Mouse (Mus musculus) heart, postnatal 10 days (tissue): ENCODE measurements around the gene Nacc2. TPM values are rescaled to one million over a fixed set of nuclear protein-coding genes. Genes with fewer than 3 reads are reported as not detected.

Experiments used
- DNase-seq, 2 experiments: peaks; one replicate each; pipeline ENCODE4 v3.0.0; 2021
- intact Hi-C: fragments of 180-260 bp; cut with DNase I; formaldehyde crosslinking; loops from one replicate; pipeline ENCODE4 v1.15.1; 2025
- total RNA-seq, 2 experiments: library from RNA; stranded (reverse); gene quantifications; 2 replicates each; pipeline ENCODE4 v1.2.3; 2021

The Nacc2 gene
- total RNA-seq, 2 experiments from 2014 or later: 12.2 to 15.9 TPM

DNA sequence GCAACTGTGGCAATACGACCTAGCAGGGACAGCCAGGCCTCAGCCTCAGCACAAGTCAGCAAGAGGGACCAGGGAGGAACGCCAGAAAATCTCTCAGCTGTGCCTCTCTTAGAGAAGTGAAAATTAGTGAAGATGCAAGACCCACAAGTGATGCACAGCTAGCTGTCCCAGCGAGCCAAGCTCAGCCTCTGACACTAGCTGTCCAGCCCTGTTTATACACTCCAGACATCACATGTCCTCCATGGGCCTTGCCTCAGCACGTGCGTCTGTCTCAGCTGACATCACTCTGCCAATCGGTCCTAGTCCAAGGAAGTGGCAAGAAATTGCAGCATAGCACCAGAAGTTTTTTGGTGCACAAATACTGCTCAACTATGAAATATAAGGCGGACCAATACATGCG lies 16.0 kb downstream of the Nacc2 start:
- no peak for DNase-seq
- intact Hi-C loops: no loop called here

DNA sequence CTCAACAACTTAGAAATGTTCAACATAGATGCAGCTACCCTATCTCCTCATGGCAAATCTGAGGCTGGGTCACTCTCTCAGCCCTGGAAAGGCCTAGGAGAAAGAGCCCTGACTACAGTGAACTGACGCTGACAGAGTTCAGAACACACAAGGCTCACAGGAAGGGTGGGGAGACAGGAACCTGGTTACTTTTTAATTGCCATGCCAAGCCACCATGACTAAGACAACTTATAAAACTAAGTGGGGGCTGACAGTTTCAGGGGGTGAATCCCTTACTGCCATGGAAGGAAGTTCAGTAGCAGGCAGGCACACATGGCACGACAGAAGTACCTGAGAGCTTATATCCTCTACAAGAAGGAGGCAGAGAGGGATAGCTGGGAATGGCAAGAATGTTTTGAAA lies 16.8 kb downstream of the Nacc2 start:
- DNase-seq: no peak
- intact Hi-C loops: no loop called here

- intact Hi-C loops: no loop called here
These were observed 22.7 kb downstream of the Nacc2 start for GRCm38 (mm10) chr2:26100296-26100695.

DNA sequence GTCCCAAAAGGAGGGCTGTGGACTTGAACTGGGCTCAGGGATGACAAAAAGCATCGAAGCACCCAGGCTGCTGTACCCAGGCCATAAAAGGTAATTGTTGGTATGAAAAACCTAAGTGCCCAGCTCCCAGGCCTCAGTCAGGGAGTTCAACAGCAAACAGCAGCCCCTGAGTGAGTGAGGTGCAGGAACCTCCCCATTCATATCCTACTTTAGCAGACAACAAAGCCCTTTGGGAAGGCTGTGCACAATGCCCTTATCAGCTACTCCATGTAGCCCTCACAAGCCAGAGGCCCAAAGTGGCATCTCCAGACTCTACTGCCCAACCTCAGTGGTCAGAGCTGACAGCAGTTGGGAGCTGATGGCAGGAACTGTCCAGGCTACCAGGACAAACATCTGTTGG lies 23.2 kb downstream of the Nacc2 start:
- intact Hi-C loops: no loop called here
- DNase-seq: no peak

More at GRCm38 (mm10) chr2:26100296-26100695, 22.7 kb downstream of the Nacc2 start:
- DNase-seq: no peak

- intact Hi-C loops: no loop called here
- DNase-seq: no peak
These were observed 23.8 kb downstream of the Nacc2 start for GRCm38 (mm10) chr2:26099260-26099659.

DNA sequence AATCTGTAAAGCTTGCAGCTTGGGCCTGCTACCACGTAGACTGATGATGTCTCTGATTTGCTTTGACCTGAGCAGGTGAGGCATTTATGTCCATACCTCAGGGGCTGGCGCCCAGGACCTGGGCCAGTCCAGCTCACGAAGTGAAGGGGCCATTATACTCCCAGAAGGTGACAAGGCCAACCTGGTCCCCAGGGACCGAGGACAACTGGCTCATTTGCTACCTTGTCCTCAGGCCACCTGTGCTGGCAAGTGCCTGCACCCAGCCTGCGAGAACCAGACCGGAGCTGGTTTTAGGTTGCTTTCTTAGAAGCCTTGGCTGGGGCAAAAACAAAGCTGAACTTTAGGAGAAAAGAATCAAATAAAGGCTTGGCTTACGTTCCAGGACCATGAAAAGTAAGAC lies 29.1 kb downstream of the Nacc2 start:
- intact Hi-C loops: no loop called here
- no peak for DNase-seq

DNA sequence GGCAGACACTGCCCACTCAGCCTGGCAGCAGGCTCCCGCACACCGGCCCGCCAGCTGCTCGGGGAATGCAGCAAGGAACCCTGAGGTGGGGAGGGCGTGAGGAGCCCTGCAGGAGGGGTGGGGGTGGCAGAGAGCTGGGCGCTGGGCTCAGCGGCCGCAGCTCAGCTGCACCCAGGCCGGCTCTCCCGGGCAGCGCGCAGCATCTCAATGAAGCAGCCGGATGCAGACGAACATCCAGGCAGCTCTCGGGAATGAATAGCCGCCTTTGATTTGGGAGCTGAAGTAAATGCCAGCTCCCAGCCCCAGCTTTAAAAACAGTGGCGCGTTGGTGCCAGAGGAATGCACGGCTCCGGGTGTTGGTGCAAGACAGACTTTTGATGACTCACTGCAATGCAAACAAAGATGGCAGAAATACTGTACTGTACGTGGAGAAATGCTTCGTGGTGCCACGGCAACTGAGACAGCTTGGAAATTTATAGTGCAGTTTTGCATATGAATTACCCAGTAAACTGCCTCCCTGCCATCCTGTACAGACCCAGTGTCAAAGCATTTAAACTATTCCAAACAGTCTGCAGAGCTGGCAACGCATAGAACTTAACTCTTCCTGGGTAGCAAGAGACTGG lies 31.1 kb downstream of the Nacc2 start:
- intact Hi-C loops: loop anchor here (1.0 kb wide), 1 partner anchor 25 kb away; no protein-coding TSS in a partner anchor
- peak; percentile 18 to 40 for DNase-seq

GRCm38 (mm10) chr2:26090876-26091770 lies 31.9 kb downstream of the Nacc2 start:
- peak; percentile 12 to 16 for DNase-seq
- intact Hi-C loops: no loop called here

DNA sequence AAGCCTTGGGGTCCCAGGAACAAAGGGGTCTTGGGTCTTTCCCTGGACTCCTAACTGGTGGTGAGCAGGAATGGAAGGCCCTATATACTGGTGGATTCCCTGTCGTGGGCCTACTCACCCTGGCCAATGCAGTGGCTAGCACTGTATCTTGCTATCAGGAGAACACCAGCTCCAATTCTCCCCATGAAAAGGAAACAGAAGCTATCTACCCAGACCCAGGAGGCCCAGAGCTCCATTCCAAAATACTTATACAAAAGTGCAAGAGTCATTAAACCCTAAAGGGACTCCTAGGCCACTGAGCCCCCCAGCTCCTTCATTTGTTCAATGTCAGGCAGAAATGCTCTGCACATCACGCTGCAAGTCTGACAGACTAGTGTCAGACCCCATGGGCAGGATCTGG lies 34.0 kb downstream of the Nacc2 start:
- no peak for DNase-seq
- intact Hi-C loops: no loop called here

- intact Hi-C loops: no loop called here
- DNase-seq: peak; percentile 49 to 51
These were observed 36.0 kb downstream of the Nacc2 start for GRCm38 (mm10) chr2:26086926-26087600.

- intact Hi-C loops: no loop called here
- DNase-seq: no peak
These were observed 36.5 kb downstream of the Nacc2 start for GRCm38 (mm10) chr2:26086505-26086904.

GRCm38 (mm10) chr2:26082883-26083282 lies 40.1 kb downstream of the Nacc2 start:
- intact Hi-C loops: no loop called here
- DNase-seq: no peak

DNA sequence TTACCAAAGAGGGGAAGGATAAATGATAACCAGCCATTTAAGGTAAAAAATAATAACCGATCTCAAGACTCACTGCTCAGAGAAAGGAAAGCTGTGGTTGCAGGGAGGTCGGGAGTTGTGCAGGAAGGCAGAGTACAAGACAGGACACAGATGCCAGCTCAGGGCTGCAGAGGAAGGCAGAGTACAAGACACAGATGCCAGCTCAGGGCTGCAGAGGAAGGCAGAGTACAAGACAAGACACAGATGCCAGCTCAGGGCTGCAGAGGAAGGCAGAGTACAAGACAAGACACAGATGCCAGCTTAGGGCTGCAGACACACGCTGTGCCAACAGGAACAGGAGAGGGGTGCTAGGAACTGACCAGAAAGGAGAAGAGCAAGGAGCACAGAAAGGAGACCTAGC lies 42.2 kb downstream of the Nacc2 start:
- intact Hi-C loops: no loop called here
- DNase-seq: no peak

- no peak for DNase-seq
- intact Hi-C loops: no loop called here
These were observed 43.6 kb downstream of the Nacc2 start for GRCm38 (mm10) chr2:26079409-26079808.

- DNase-seq: no peak
- intact Hi-C loops: no loop called here
These were observed 46.0 kb downstream of the Nacc2 start for GRCm38 (mm10) chr2:26077068-26077467.

DNA sequence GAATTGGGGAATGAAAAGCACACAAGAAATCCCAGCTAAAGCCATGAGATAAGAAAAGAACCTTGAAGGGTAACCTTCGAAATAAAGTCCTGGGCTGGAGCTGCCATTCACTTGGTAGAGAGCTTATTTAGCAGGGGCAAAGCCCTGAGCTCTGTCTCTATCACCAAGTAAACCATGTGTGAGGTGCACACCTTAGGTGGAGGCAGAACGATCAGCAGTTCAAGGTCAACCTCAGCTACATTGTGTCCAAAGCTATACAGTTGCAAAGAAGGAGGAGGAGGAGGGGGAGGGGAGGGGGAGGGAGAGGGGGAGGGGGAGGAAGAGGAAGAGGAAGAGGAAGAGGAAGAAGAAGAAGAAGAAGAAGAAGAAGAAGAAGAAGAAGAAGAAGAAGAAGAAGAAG lies 46.9 kb downstream of the Nacc2 start:
- intact Hi-C loops: no loop called here

GRCm38 (mm10) chr2:26074551-26074950 lies 48.5 kb downstream of the Nacc2 start:
- DNase-seq: no peak

More for the DNA sequence above, 46.9 kb downstream of the Nacc2 start:
- DNase-seq: no peak

DNA sequence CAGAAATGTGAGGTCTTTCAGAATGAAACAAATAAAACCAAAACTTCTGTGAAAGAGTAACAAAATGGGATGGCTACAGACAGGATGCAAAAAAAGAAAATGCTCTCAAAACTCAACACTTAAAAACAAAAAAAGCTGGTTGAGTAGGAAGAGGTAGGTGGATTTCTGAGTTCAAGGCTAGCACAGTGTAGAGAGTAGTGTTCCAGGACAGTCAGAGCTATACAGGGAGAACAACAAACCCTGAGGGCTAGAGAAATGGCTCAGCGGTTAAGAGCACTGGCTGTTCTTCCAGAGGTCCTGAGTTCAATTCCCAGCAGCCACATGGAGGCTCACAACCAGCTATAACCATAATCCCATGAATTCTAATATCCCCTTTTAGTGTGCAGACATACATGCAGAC lies 54.4 kb downstream of the Nacc2 start:
- no peak for DNase-seq
- intact Hi-C loops: no loop called here

More at GRCm38 (mm10) chr2:26074551-26074950, 48.5 kb downstream of the Nacc2 start:
- intact Hi-C loops: no loop called here

- no peak for DNase-seq
- intact Hi-C loops: no loop called here
These were observed 54.8 kb downstream of the Nacc2 start for GRCm38 (mm10) chr2:26068175-26068574.

DNA sequence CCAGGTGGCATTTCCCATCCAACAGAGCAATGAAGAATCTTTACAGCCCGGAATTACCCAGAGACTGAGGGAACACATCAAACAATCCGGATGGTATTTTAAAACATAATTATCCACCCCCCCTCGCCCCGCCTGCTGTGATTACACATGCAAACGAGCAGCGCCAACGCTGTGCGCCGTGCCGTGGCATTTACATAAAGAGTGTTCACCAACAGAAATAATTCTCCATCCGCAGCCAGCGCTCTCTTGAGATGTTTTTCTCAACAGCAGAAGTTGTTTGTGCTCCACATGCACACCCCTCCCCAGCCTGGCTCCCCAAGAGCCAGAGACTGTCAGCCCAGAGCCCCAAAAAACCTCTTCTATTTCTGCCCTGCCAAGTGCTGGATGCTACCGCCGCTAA lies 56.5 kb downstream of the Nacc2 start:
- intact Hi-C loops: no loop called here
- no peak for DNase-seq

DNA sequence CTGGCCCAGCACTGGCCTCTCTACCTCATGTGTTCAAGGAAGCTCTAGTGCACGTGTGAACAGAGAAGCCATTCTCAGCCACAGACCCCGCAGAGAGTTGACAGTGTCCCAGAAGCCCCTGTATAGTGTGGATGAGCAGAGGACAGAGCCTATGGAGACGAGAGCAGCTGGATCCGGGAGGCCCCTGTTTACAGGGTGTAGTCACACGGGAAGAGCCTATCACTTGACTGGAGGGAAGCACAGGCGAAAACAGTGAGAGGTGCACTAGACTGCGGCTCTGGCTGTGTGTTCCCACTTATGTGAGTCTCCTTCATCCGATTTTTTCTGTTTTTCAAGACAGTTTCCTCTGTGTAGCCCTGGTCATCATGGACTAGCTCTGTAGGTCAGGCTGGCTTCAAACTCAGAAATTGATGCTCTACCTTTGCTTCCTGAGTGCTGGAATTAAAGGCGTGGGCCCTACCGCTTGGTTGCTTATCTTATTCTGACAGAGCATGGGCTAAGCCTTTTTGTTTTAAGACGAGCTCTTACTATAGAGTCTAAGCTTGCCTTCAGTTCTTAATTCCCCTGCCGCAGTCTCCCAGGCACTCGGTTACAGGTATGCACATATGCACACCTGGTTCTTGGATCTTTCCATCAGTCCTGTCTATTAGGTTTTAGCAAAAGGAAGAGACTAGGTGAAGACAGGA lies 60.1 kb downstream of the Nacc2 start:
- no peak for DNase-seq
- intact Hi-C loops: no loop called here
